Mouse (Mus musculus) embryo, embryonic 11 days (tissue): ENCODE measurements at regions not wholly inside any gene's neighbourhood (a gene's known extent, or its start where the extent isn't known, plus 50 kb on each side); places are given as distances from the start of the nearest gene placed in this dataset.
"Not testable (repeated sequence)": the region's sequence is repeated elsewhere in the genome, so short reads cannot be mapped to it uniquely, and the experiment has no call there.

Experiments used
- DNase-seq: peaks from one replicate; pipeline ENCODE4 v3.0.0-alpha.2; 2015

DNA sequence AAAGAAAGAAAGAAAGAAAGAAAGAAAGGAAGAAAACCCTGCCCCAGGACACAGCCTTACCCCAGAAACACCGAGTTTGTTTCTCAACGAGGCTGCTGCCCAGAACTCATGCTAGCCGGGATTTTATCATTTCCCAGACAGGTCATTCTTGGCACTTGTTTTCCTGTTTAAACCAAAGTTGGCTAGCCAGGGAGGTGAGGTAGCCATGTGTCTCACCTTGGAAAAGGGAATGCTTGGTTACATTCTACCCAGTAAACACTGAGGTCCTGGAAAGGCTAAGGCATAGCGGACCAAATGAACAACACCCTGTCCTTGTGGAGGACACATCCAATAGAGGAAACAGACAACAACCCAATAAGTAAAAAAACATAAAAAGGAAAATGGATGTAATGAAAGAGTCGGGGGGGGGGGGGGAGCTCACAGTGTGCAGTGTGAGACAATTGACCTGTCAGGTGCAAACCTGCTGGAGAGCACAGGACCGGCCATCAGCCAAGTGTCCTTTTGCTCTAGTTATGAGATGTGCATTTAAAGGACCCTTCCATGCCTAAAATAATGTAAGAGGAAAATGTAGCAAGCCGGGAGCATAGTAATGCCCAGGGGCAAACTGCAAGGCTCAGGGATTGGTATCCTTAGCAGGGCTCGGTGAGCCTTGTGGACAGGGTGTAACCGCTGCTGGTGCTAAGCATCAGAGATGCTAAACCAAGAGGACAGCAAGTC, 78.2 kb upstream of the Fzd7 start:
- no peak for DNase-seq

DNA sequence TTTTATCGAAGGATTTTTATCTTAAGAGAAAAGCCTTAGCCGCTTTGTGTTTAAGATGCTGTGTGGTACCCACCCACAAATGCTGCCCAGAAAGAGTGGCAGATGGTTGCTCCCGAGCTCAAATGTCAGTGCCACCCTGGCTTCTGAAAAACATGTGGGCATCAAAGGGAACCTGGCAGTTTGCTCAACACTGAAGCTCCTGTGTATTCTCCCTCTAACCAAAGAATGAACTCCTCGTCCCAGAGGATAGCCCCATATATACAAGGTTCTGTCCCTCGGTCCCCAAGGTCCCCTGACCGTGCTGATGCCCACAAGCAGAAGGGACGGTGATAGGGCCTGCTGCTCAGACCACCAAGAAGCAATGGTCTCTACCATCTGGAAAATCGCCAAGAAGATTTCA, 76.9 kb upstream of the Fzd7 start:
- no peak for DNase-seq

GRCm38 (mm10) chr1:59406741-59407306, 75.4 kb upstream of the Fzd7 start:
- peak; percentile 52 for DNase-seq

GRCm38 (mm10) chr1:59409585-59410160, 72.6 kb upstream of the Fzd7 start:
- DNase-seq: peak; percentile 44

DNA sequence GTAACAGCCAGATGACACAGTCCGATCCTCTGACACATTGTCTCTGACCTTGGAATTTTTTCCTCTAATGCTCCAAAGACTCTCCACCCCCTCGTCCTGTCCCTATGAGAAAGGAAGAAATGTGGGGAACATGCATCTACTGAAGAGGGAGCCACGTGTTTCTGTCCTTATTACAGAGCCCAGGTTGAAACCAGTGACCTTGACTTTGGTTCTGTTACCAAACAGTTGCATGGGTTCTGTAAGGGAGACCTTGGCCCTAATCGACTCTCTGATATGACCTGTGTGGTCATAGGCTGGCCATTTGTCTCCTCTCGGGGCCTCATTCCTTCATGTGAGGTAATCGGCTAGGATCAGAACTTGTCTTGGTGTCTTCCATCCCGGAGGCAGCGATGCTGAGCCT, 69.0 kb upstream of the Fzd7 start:
- DNase-seq: no peak

DNA sequence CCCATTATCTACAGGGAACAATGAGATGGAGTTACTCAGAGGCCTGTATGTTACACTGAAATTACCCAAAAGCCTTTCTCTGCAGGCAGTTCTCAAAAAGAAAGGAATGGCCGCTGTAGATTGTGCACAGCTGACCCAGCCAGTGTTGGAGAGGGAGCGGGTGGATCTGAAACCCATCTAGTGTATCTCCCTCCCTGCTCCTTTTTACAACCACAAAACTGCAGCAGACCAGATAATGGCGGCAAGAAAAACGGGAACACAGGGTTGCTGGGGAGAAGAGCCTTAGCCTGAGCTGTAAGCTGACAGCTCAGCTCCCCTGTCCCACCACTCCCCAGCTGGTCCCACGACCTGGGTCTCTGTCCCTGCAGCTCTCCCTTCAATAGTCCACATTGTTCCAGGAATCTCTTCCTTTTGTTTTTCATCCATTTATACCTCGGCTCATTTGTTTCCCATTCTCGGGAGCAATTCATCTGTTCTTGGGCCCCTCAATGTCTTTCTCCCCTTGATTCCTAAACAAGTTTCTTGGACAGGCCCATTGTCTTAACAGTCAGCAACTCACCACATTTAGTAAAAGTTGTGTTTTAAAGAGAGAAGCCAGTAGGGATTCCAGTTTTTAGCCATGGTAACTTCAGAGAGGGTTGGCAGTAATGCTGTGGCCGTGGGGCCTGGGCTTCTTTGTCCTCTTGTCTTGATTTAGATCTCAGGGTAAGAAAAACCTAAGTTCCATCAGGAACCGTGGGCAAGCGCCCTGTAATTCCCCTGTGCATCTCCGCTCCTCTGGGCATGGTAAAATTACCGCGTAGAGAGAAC, 67.6 kb upstream of the Fzd7 start:
- no peak for DNase-seq

- DNase-seq: no peak
Observed at GRCm38 (mm10) chr1:59415733-59416312, 66.4 kb upstream of the Fzd7 start.

DNA sequence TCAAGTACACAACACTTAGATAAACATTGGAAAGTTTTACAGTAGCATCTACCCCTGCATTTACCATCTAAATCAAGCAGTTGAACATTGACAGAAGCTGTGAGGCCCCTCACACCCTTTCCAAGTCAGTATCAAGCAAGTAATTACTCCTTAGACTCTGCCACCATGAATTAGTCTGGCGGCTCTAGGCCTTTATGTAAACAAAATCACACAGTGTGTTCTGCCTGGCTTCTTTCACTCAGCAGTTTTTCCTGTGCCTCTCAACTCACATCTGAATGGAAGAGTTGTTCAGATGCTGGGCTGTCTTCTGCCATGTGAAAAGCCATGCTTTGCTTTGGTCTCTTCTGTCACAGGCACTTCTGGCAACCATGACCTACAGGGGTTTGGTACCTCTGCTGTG, 64.9 kb upstream of the Fzd7 start:
- DNase-seq: no peak

- DNase-seq: no peak
Observed at GRCm38 (mm10) chr1:59417962-59418361, 64.3 kb upstream of the Fzd7 start.

- DNase-seq: no peak
Observed at GRCm38 (mm10) chr1:59418748-59419147, 63.5 kb upstream of the Fzd7 start.

DNA sequence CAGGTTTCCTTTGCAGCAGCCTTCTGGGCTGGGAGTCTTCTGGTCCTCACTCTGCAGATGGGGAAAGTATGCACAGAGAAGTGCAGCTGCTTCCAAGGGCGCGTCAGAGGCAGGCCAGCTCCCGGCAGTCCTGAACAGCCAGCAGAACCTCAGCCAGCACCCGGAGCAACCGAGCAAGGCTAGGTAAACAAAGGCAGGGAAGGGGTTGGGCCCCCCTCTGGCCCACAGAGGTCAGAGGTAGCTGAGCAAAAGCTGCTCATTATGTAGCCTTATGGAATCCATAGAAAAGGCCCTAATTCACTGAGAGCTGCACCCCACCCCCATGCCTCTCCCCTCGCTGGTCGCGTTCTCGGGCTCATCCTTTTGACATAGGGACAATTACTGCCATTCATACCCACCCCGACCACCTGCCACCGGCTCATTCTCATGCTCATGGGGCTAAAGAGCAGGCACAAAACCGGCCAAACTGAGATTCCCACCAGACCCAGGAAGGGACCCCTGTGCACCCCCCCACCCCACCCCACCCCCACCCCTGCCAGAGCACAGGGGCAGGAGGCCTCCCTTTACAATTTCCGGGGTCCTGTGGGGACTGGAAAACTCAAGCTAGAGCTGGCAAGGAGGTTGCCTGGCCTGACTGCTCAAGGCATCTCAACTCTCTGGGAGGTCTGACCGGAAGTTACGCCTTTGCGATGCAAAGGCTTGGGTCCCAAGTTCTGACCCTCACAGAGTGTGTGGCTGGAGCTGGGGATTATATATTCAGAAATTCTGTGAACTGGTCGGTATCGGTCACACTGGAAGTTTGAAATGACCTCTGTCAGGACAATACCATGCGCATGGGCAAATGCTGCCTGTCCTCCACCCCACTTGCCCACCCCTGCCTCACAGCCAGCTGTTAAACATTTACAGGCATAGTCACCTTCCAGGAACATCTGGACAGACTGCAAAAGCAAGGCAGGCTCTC, 59.0 kb upstream of the Fzd7 start:
- DNase-seq: peak; percentile 68

DNA sequence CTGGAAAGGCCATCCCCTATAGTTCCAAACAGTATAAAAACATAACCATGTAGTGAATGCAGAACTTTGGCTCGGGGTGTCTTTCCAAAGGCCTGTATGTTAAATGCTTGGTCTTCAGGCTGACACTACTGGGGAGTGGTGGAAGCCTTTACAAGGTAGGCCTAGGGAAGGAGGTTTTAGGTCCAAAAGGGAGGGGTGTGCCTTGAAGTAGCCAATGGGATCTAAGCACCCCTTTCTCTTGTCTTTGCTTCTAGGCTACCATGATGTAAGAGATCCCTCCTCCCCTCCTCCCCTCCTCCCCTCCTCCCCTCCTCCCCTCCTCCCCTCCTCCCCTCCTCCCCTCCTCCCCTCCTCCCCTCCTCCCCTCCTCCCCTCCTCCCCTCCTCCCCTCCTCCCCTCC, 56.5 kb upstream of the Fzd7 start:
- not testable (repeated sequence) for DNase-seq

GRCm38 (mm10) chr1:59426346-59427203, 55.6 kb upstream of the Fzd7 start:
- DNase-seq: no peak

DNA sequence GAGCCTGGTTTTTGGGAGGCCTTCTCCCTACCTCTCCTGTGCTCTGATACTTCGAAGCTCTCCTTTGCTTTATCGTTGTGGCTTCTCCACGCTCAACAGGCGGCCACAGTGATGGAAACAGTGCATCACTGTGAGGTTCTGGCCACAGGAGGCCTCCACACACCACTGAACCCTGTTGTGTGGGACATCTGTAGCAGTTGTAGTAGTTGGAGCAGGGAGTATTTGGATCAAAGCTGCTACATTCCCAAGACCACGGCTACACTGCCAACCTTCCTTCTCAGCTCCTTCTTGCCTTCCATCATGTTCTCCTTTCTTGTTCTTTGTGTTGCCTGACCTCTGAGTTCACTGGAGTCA, 55.0 kb upstream of the Fzd7 start:
- DNase-seq: no peak

DNA sequence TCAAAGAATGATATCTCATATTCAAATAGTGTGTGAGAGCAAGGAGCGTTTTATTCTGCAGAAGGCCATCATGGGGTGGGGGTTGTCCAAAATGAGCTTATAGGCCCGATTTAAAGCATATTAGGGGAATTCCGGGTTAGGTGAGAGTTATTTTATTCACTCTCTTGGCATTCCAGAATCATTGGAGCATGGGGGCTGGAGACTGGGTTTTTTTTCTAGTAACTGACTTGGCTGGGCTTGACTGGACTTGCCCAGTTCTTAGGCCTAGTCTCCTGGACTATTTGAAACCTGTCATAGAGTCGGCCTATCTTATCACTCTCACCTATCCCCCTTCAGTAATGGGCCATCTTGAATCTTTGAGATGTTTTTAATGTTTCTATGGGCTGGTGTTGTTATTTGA, 52.9 kb upstream of the Fzd7 start:
- DNase-seq: no peak

GRCm38 (mm10) chr1:59430234-59430633, 52.0 kb upstream of the Fzd7 start:
- DNase-seq: no peak

- no peak for DNase-seq
Observed at GRCm38 (mm10) chr1:59430886-59431486, 51.2 kb upstream of the Fzd7 start.
